Mouse (Mus musculus): Measurements from ENCODE around the gene Ift74. TPM values are rescaled to one million over a fixed set of nuclear protein-coding genes. Genes with fewer than 3 reads are reported as not detected.
"Not testable (repeated sequence)": the region's sequence is repeated elsewhere in the genome, so short reads cannot be mapped to it uniquely, and the experiment has no call there.

Gene Ift74
- polyA plus RNA-seq, 1 experiment from 2014 or later: 37.6 TPM

- Histone ChIP-seq H3K9me3 (replicated peaks; ENCODE audit: control insufficient read depth, low read length) (no peaks in the 10 kb centered on the region), H3K27ac (ENCODE audit: low read depth, low read length) (no peak overlapping the region), H3K4me1 (ENCODE audit: control insufficient read depth, insufficient read depth, low read length) (no peaks in the 10 kb centered on the region), H3K36me3 (ENCODE audit: control insufficient read depth, insufficient read depth, low read length) (peaks cover 27% of the 10 kb centered on the region), H3K4me3 (ENCODE audit: low read depth, low read length) (no peak overlapping the region), H3K27me3 (replicated peaks; ENCODE audit: control insufficient read depth, insufficient read depth, low read length) (no peaks in the 10 kb centered on the region), H3K9ac (ENCODE audit: low read length) (no peak overlapping the region), H3K4me2 (ENCODE audit: low read length) (no peak overlapping the region)
- ATAC-seq (no peak), DNase-seq (ENCODE audit: low spot score) (no peak)
- 91% methylated on average over 2 of the region's 2 CpGs for WGBS
Observed at GRCm38 (mm10) chr4:94681181-94681580, 66.9 kb downstream of the Ift74 start.

GRCm38 (mm10) chr4:94682029-94682428 lies 67.7 kb downstream of the Ift74 start:
- Histone ChIP-seq H3K27ac (ENCODE audit: low read depth, low read length) (no peak overlapping the region), H3K9ac (ENCODE audit: low read length) (no peak overlapping the region), H3K4me3 (ENCODE audit: low read depth, low read length) (no peak overlapping the region), H3K4me2 (ENCODE audit: low read length) (no peak overlapping the region), H3K36me3 (ENCODE audit: control insufficient read depth, insufficient read depth, low read length) (peaks cover 31% of the 10 kb centered on the region), H3K27me3 (replicated peaks; ENCODE audit: control insufficient read depth, insufficient read depth, low read length) (no peaks in the 10 kb centered on the region), H3K9me3 (replicated peaks; ENCODE audit: control insufficient read depth, low read length) (no peaks in the 10 kb centered on the region), H3K4me1 (ENCODE audit: control insufficient read depth, insufficient read depth, low read length) (no peaks in the 10 kb centered on the region)
- ATAC-seq (no peak), DNase-seq (ENCODE audit: low spot score) (no peak)
- WGBS: 78% methylated on average over 1 of the region's 1 CpGs

- Histone ChIP-seq H3K36me3 (ENCODE audit: control insufficient read depth, insufficient read depth, low read length) (peaks cover 40% of the 10 kb centered on the region), H3K27me3 (replicated peaks; ENCODE audit: control insufficient read depth, insufficient read depth, low read length) (no peaks in the 10 kb centered on the region), H3K4me2 (ENCODE audit: low read length) (no peak overlapping the region), H3K9ac (ENCODE audit: low read length) (no peak overlapping the region), H3K4me1 (ENCODE audit: control insufficient read depth, insufficient read depth, low read length) (no peaks in the 10 kb centered on the region), H3K4me3 (ENCODE audit: low read depth, low read length) (no peak overlapping the region), H3K9me3 (replicated peaks; ENCODE audit: control insufficient read depth, low read length) (no peaks in the 10 kb centered on the region), H3K27ac (ENCODE audit: low read depth, low read length) (no peak overlapping the region)
- ATAC-seq (no peak), DNase-seq (ENCODE audit: low spot score) (no peak)
- 94% methylated on average over 5 of the region's 5 CpGs for WGBS
Observed at GRCm38 (mm10) chr4:94683305-94683704, 69.0 kb downstream of the Ift74 start.

- 89% methylated on average over 2 of the region's 2 CpGs for WGBS
- not testable (repeated sequence) for ATAC-seq; H3K4me2 ChIP-seq (ENCODE audit: low read length); H3K27me3 ChIP-seq (replicated peaks; ENCODE audit: control insufficient read depth, insufficient read depth, low read length); H3K9me3 ChIP-seq (replicated peaks; ENCODE audit: control insufficient read depth, low read length); DNase-seq (ENCODE audit: low spot score); H3K27ac ChIP-seq (ENCODE audit: low read depth, low read length); H3K9ac ChIP-seq (ENCODE audit: low read length); H3K4me1 ChIP-seq (ENCODE audit: control insufficient read depth, insufficient read depth, low read length); H3K4me3 ChIP-seq (ENCODE audit: low read depth, low read length)
- peaks cover 18% of the 10 kb centered on the region for H3K36me3 ChIP-seq (ENCODE audit: control insufficient read depth, insufficient read depth, low read length)
Observed at GRCm38 (mm10) chr4:94689804-94690203, 75.5 kb downstream of the Ift74 start.

GRCm38 (mm10) chr4:94691078-94691477 lies 76.8 kb downstream of the Ift74 start:
- H3K27me3 ChIP-seq (replicated peaks; ENCODE audit: control insufficient read depth, insufficient read depth, low read length): no peaks in the 10 kb centered on the region
- DNase-seq (ENCODE audit: low spot score) (no peak), ATAC-seq (no peak)
- no peaks in the 10 kb centered on the region for H3K9me3 ChIP-seq (replicated peaks; ENCODE audit: control insufficient read depth, low read length)
- WGBS: 92% methylated on average over 4 of the region's 4 CpGs
- peaks cover 18% of the 10 kb centered on the region for H3K36me3 ChIP-seq (ENCODE audit: control insufficient read depth, insufficient read depth, low read length)
- no peak overlapping the region for H3K9ac ChIP-seq (ENCODE audit: low read length)
- H3K27ac ChIP-seq (ENCODE audit: low read depth, low read length): no peak overlapping the region
- H3K4me3 ChIP-seq (ENCODE audit: low read depth, low read length): no peak overlapping the region
- no peaks in the 10 kb centered on the region for H3K4me1 ChIP-seq (ENCODE audit: control insufficient read depth, insufficient read depth, low read length)
- H3K4me2 ChIP-seq (ENCODE audit: low read length): no peak overlapping the region

GRCm38 (mm10) chr4:94692175-94692574 lies 77.9 kb downstream of the Ift74 start:
- no peak overlapping the region for H3K4me2 ChIP-seq (ENCODE audit: low read length)
- ATAC-seq: no peak
- 91% methylated on average over 2 of the region's 2 CpGs for WGBS

GRCm38 (mm10) chr4:94696368-94696767 lies 82.1 kb downstream of the Ift74 start:
- H3K4me3 ChIP-seq (ENCODE audit: low read depth, low read length): no peak overlapping the region
- WGBS: 91% methylated on average over 3 of the region's 3 CpGs
- no peak overlapping the region for H3K27ac ChIP-seq (ENCODE audit: low read depth, low read length)
- no peaks in the 10 kb centered on the region for H3K27me3 ChIP-seq (replicated peaks; ENCODE audit: control insufficient read depth, insufficient read depth, low read length)
- H3K36me3 ChIP-seq (ENCODE audit: control insufficient read depth, insufficient read depth, low read length): no peaks in the 10 kb centered on the region
- DNase-seq (ENCODE audit: low spot score): no peak
- H3K9me3 ChIP-seq (replicated peaks; ENCODE audit: control insufficient read depth, low read length): no peaks in the 10 kb centered on the region
- no peaks in the 10 kb centered on the region for H3K4me1 ChIP-seq (ENCODE audit: control insufficient read depth, insufficient read depth, low read length)
- no peak overlapping the region for H3K4me2 ChIP-seq (ENCODE audit: low read length)
- ATAC-seq: no peak
- H3K9ac ChIP-seq (ENCODE audit: low read length): no peak overlapping the region

More at GRCm38 (mm10) chr4:94692175-94692574, 77.9 kb downstream of the Ift74 start:
- Histone ChIP-seq H3K4me3 (ENCODE audit: low read depth, low read length) (no peak overlapping the region), H3K9me3 (replicated peaks; ENCODE audit: control insufficient read depth, low read length) (no peaks in the 10 kb centered on the region), H3K9ac (ENCODE audit: low read length) (no peak overlapping the region), H3K4me1 (ENCODE audit: control insufficient read depth, insufficient read depth, low read length) (no peaks in the 10 kb centered on the region), H3K27ac (ENCODE audit: low read depth, low read length) (no peak overlapping the region), H3K36me3 (ENCODE audit: control insufficient read depth, insufficient read depth, low read length) (peaks cover 12% of the 10 kb centered on the region), H3K27me3 (replicated peaks; ENCODE audit: control insufficient read depth, insufficient read depth, low read length) (no peaks in the 10 kb centered on the region)
- DNase-seq (ENCODE audit: low spot score): no peak

GRCm38 (mm10) chr4:94711002-94711401 lies 96.7 kb downstream of the Ift74 start:
- Histone ChIP-seq H3K9me3 (replicated peaks; ENCODE audit: control insufficient read depth, low read length) (no peaks in the 10 kb centered on the region), H3K4me3 (ENCODE audit: low read depth, low read length) (no peak overlapping the region), H3K9ac (ENCODE audit: low read length) (no peak overlapping the region), H3K27me3 (replicated peaks; ENCODE audit: control insufficient read depth, insufficient read depth, low read length) (no peaks in the 10 kb centered on the region), H3K4me2 (ENCODE audit: low read length) (no peak overlapping the region), H3K4me1 (ENCODE audit: control insufficient read depth, insufficient read depth, low read length) (0 out of 2 replicates have a peak, but pooled peaks cover 2% of the 10 kb centered on the region), H3K36me3 (ENCODE audit: control insufficient read depth, insufficient read depth, low read length) (no peaks in the 10 kb centered on the region), H3K27ac (ENCODE audit: low read depth, low read length) (no peak overlapping the region)
- DNase-seq (ENCODE audit: low spot score) (no peak), ATAC-seq (no peak)
- 100% methylated on average over 2 of the region's 2 CpGs for WGBS

GRCm38 (mm10) chr4:94711426-94711825 lies 97.1 kb downstream of the Ift74 start:
- no peaks in the 10 kb centered on the region for H3K36me3 ChIP-seq (ENCODE audit: control insufficient read depth, insufficient read depth, low read length)
- H3K9me3 ChIP-seq (replicated peaks; ENCODE audit: control insufficient read depth, low read length): no peaks in the 10 kb centered on the region
- no peaks in the 10 kb centered on the region for H3K27me3 ChIP-seq (replicated peaks; ENCODE audit: control insufficient read depth, insufficient read depth, low read length)
- DNase-seq (ENCODE audit: low spot score): no peak
- H3K4me3 ChIP-seq (ENCODE audit: low read depth, low read length): no peak overlapping the region
- no peak overlapping the region for H3K4me2 ChIP-seq (ENCODE audit: low read length)
- H3K9ac ChIP-seq (ENCODE audit: low read length): no peak overlapping the region
- 0 out of 2 replicates have a peak, but pooled peaks cover 2% of the 10 kb centered on the region for H3K4me1 ChIP-seq (ENCODE audit: control insufficient read depth, insufficient read depth, low read length)
- H3K27ac ChIP-seq (ENCODE audit: low read depth, low read length): no peak overlapping the region
- ATAC-seq: no peak
- 88% methylated on average over 4 of the region's 4 CpGs for WGBS

Measured in forebrain, embryonic 14.5 days (tissue).